Mouse (Mus musculus) ES-Bruce4 (cell line): ENCODE data around the gene Myl12a. TPM values are rescaled to one million over a fixed set of nuclear protein-coding genes. Genes with fewer than 3 reads are reported as not detected.
A peak's percentile ranks its signal among the peaks of the same experiment; 100 is the strongest.

Source experiments
- H3K27ac ChIP-seq: 2 replicates; pipeline ENCODE4 v1.5.1; 2012; ENCODE audit warnings: low read length, inconsistent platforms; ENCODE audit not compliant: insufficient read depth
- H3K27me3 ChIP-seq: 2 replicates; pipeline ENCODE4 v1.6.1; 2012; ENCODE audit warnings: mild to moderate bottlenecking, low read length, inconsistent platforms; ENCODE audit not compliant: control insufficient read depth, poor library complexity, insufficient read depth, severe bottlenecking
- H3K36me3 ChIP-seq: 2 replicates; pipeline ENCODE4 v1.6.1; 2012; ENCODE audit warnings: inconsistent platforms, mild to moderate bottlenecking, low read length, moderate library complexity; ENCODE audit not compliant: control insufficient read depth, poor library complexity, insufficient read depth, severe bottlenecking
- H3K4me1 ChIP-seq: one replicate; pipeline ENCODE4 v1.8.1; 2011; ENCODE audit warnings: low read length; ENCODE audit not compliant: control insufficient read depth, insufficient read depth
- H3K4me3 ChIP-seq: 2 replicates; pipeline ENCODE4 v1.5.1; 2011; ENCODE audit warnings: low read depth, mild to moderate bottlenecking, low read length
- H3K9ac ChIP-seq: 2 replicates; pipeline ENCODE4 v1.6.1; 2012; ENCODE audit warnings: low read depth, mild to moderate bottlenecking, inconsistent platforms; ENCODE audit not compliant: poor library complexity, severe bottlenecking
- H3K9me3 ChIP-seq: replicated peaks from 2 replicates; pipeline ENCODE4 v1.6.1; 2012; ENCODE audit warnings: mild to moderate bottlenecking, low read length, inconsistent platforms; ENCODE audit not compliant: control insufficient read depth, poor library complexity, insufficient read depth, severe bottlenecking
- CTCF ChIP-seq: IDR thresholded peaks from one replicate; pipeline ENCODE4 v1.8.1; 2011; ENCODE audit warnings: low read depth, low read length
- EP300 ChIP-seq: IDR thresholded peaks from 2 replicates; pipeline ENCODE4 v1.6.1; 2011; ENCODE audit warnings: low read depth, low read length; ENCODE audit not compliant: insufficient read depth
- POLR2A ChIP-seq: IDR thresholded peaks from one replicate; pipeline ENCODE4 v1.8.1; 2011; ENCODE audit warnings: low read length; ENCODE audit not compliant: insufficient read depth
- polyA plus RNA-seq: library from polyadenylated mRNA; stranded (reverse); fragments of >200 nt; gene quantifications from 2 replicates; pipeline ENCODE4 v1.2.4, GENCODE M21; 2011; ENCODE audit warnings: low read depth; ENCODE audit not compliant: missing spikeins, insufficient read depth, insufficient read length

Myl12a gene
- 626 and 676 TPM in 2 replicates for polyA plus RNA-seq

DNA sequence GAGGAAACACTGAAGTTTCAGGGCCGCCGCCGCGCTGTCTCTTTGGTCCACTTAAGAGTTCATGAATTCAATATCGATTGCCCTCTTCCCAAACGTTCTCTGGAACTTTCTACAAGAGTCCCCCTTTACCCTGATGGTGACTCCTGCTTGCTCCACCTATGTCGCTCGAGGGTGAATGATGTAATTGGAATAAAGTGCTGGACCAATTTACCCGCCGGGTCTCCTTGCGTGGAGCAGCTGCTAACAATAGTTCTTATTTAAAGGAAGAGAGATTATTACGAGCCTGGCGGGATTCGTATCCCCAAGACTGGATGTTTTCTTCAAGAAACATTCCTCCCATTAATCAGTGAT is at the start of gene Myl12a:
Gene Myl12a, minus strand, starts transcription at position 135 of the 351 bp plus-strand sequence.
- H3K9ac ChIP-seq = peak within 1 kb of the TSS; percentile 99
- no peaks in the 10 kb centered on the region for H3K9me3 ChIP-seq
- H3K27me3 ChIP-seq = no peaks in the 10 kb centered on the region
- peak within 1 kb of the TSS; percentile 64 for H3K27ac ChIP-seq
- peak within 1 kb of the TSS; percentile 99 for H3K4me3 ChIP-seq
- TF ChIP-seq CTCF = no peak
- H3K36me3 ChIP-seq = 0 out of 2 replicates have a peak, but pooled peaks cover 4% of the 10 kb centered on the region
- peaks cover 2% of the 10 kb centered on the region for H3K4me1 ChIP-seq

DNA sequence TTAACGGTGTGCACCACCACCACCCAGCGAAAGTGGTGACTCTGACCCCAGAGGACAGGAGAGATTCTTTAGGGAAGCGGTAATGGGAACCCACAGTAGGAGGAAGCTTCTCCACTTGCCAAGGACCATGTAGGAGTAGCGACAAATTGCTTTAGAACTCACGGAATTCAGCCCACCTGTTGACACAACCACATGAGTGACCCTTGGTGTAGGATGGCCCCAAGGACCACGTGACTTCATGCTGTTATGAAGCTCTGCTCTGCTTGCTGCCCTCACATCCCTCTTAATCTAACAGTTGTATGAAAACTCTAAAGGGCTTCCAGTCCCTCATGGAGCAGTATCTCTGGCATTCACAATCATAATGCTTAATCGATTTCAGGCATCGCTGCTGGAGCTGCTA is 46.6 kb upstream of the Myl12a start:
- no peaks in the 10 kb centered on the region for H3K9me3 ChIP-seq

GRCm38 (mm10) chr17:71046856-71047255 is 44.2 kb upstream of the Myl12a start:
- TF ChIP-seq CTCF (no peak), EP300 (no peak), POLR2A (no peak)
- H3K4me1 ChIP-seq = no peaks in the 10 kb centered on the region
- H3K27ac ChIP-seq = no peak overlapping the region
- H3K4me3 ChIP-seq = no peak overlapping the region
- no peaks in the 10 kb centered on the region for H3K27me3 ChIP-seq
- H3K9me3 ChIP-seq = no peaks in the 10 kb centered on the region
- H3K9ac ChIP-seq = no peak overlapping the region
- H3K36me3 ChIP-seq = no peaks in the 10 kb centered on the region

More for the DNA sequence above, 46.6 kb upstream of the Myl12a start:
- Histone ChIP-seq H3K4me1 (no peaks in the 10 kb centered on the region), H3K36me3 (no peaks in the 10 kb centered on the region), H3K27me3 (no peaks in the 10 kb centered on the region), H3K9ac (no peak overlapping the region), H3K27ac (no peak overlapping the region), H3K4me3 (no peak overlapping the region)
- TF ChIP-seq CTCF = no peak

DNA sequence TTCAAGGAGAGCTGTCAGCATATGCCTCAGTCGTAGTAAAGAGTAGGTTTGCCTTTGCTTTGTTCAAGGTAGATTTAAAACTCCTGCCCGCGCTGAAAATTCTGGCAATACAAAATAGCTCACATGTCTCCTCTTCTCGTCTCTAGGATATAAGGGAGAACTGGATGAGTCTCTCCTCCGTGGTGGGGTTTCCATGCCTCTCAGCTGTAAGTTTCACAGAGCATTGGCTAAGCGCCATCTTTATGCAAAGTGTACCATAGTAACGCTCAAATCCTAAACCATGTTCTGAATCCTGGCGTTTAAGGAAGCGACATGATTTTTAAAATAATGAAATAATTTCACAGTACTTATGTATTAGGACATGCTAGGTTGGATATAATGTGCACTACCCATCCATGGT is 42.9 kb upstream of the Myl12a start:
- Histone ChIP-seq H3K27me3 (no peaks in the 10 kb centered on the region), H3K4me1 (no peaks in the 10 kb centered on the region), H3K4me3 (no peak overlapping the region), H3K27ac (no peak overlapping the region), H3K9ac (no peak overlapping the region), H3K36me3 (no peaks in the 10 kb centered on the region), H3K9me3 (no peaks in the 10 kb centered on the region)
- TF ChIP-seq EP300 (no peak), CTCF (no peak), POLR2A (no peak)

GRCm38 (mm10) chr17:71042645-71043044 is 40.0 kb upstream of the Myl12a start:
- H3K27me3 ChIP-seq = no peaks in the 10 kb centered on the region
- no peak overlapping the region for H3K4me3 ChIP-seq
- no peaks in the 10 kb centered on the region for H3K36me3 ChIP-seq
- no peak overlapping the region for H3K27ac ChIP-seq
- TF ChIP-seq POLR2A (no peak), CTCF (no peak), EP300 (no peak)
- H3K4me1 ChIP-seq = no peaks in the 10 kb centered on the region
- no peak overlapping the region for H3K9ac ChIP-seq
- H3K9me3 ChIP-seq = no peaks in the 10 kb centered on the region

DNA sequence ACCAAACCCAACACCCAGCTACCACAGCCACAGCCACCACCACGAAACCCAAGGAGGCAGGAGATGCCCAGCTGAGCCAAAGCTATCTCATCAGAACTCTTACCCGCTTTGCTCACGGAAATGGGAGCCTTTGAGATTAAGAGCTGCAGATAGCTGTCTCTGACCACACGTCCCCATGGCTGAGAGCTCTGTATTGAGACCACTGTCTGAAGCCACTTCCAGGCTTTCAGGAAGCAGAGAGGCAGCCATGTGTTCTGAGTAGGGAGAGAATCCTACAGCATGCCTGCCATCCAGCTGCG is 37.9 kb upstream of the Myl12a start:
- Histone ChIP-seq H3K27ac (no peak overlapping the region), H3K4me3 (no peak overlapping the region), H3K9ac (no peak overlapping the region), H3K27me3 (no peaks in the 10 kb centered on the region), H3K36me3 (no peaks in the 10 kb centered on the region), H3K4me1 (no peaks in the 10 kb centered on the region), H3K9me3 (no peaks in the 10 kb centered on the region)
- TF ChIP-seq CTCF (no peak), EP300 (no peak), POLR2A (no peak)
